Mouse (Mus musculus) megakaryocyte, embryonic 14.5 days (primary cell): Measurements from ENCODE around the gene Akirin2.

Experiments used
- FLI1 ChIP-seq: IDR thresholded peaks from 2 replicates; pipeline ENCODE4 v1.6.1; 2012; ENCODE audit warnings: low read length, inconsistent platforms, mixed read lengths
- GATA1 ChIP-seq: IDR thresholded peaks from 3 replicates; pipeline ENCODE4 v1.6.1; 2012; ENCODE audit warnings: mixed read lengths, low read length, inconsistent platforms, borderline replicate concordance

DNA sequence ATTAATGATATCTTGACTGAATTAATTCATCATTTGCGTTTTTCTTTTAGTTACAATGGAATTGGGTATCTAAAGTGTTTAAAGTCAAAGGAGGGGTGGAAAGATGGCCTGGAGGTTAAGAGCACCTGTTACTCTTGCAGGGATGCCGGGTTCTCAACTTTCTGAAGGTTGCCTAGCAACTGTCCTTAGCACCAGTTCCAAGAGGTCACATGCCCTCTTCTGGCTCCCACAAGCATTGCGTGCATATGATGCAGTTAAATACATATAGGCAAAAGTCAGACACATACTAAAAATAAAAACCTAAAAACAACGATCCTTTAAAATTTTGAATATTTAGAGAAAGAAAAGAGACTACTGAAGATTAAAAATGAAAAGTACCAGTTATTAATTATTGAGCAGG, 10.2 kb downstream of the Akirin2 start:
- TF ChIP-seq GATA1 (no peak), FLI1 (no peak)
